Mouse (Mus musculus): ENCODE results near the gene Ermard. TPM values are rescaled to one million over a fixed set of nuclear protein-coding genes. Genes with fewer than 3 reads are reported as not detected.
A peak's percentile ranks its signal among the peaks of the same experiment; 100 is the strongest.

Ermard gene
- polyA plus RNA-seq, 2 experiments: 59.9 to 93.8 TPM

GRCm38 (mm10) chr17:15065391-15066024, 24.5 kb downstream of the Ermard start:
- Histone ChIP-seq H3K36me3 (ENCODE audit: control insufficient read depth, insufficient read depth, low read length) (peaks cover 15% of the 10 kb centered on the region), H3K4me1 (ENCODE audit: control insufficient read depth, insufficient read depth, low read length) (peaks cover 5% of the 10 kb centered on the region), H3K27me3 (ENCODE audit: control insufficient read depth, insufficient read depth, low read length) (no peaks in the 10 kb centered on the region), H3K9ac (ENCODE audit: low read depth, low read length, severe bottlenecking) (no peak overlapping the region), H3K4me3 (replicated peaks; ENCODE audit: low read length) (no peak overlapping the region), H3K9me3 (ENCODE audit: control insufficient read depth, low read length) (no peaks in the 10 kb centered on the region), H3K4me2 (replicated peaks; ENCODE audit: low read depth, low read length, severe bottlenecking) (peak overlapping the region; percentile 41), H3K27ac (replicated peaks; ENCODE audit: low read depth, low read length) (no peak overlapping the region)
- WGBS: 43% methylated on average over 13 of the region's 13 CpGs
- TF ChIP-seq POLR2A (IDR thresholded peaks at IDR 0.05; ENCODE audit: borderline replicate concordance, extremely low read depth, insufficient read depth, insufficient read length): no peak
- DNase-seq (ENCODE audit: low spot score): peak; percentile 91
- peak; percentile 68 for ATAC-seq (ENCODE audit: low FRiP score, low read depth)

DNA sequence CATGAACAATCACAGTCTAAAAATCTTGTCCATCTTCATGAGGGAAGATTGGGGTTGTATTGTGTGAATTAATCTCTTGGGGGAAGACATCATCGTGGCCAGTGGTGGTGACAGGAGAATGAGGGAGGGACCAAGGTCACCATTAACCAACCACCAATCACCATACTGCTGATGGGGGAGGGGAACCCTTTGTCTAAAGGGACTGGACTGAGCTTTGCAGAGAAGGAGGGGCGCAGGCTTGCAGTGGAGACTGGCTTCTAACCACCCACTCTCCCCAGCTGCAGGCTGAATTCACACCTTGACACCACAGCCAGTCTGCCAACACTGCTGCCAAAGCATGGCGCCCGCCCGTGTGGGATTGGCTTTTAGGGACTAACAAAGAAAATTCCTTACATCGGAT, 25.1 kb downstream of the Ermard start:
- ATAC-seq (ENCODE audit: low FRiP score, low read depth): peak; percentile 66
- H3K4me3 ChIP-seq (replicated peaks; ENCODE audit: low read length): no peak overlapping the region
- TF ChIP-seq POLR2A (IDR thresholded peaks at IDR 0.05; ENCODE audit: borderline replicate concordance, extremely low read depth, insufficient read depth, insufficient read length): no peak
- H3K9me3 ChIP-seq (ENCODE audit: control insufficient read depth, low read length): no peaks in the 10 kb centered on the region
- H3K27ac ChIP-seq (replicated peaks; ENCODE audit: low read depth, low read length): no peak overlapping the region
- H3K4me1 ChIP-seq (ENCODE audit: control insufficient read depth, insufficient read depth, low read length): peaks cover 5% of the 10 kb centered on the region
- H3K27me3 ChIP-seq (ENCODE audit: control insufficient read depth, insufficient read depth, low read length): no peaks in the 10 kb centered on the region
- H3K9ac ChIP-seq (ENCODE audit: low read depth, low read length, severe bottlenecking): no peak overlapping the region
- peak overlapping the region; percentile 41 for H3K4me2 ChIP-seq (replicated peaks; ENCODE audit: low read depth, low read length, severe bottlenecking)
- peaks cover 11% of the 10 kb centered on the region for H3K36me3 ChIP-seq (ENCODE audit: control insufficient read depth, insufficient read depth, low read length)
- 26% methylated on average over 6 of the region's 6 CpGs for WGBS
- DNase-seq (ENCODE audit: low spot score): peak; percentile 37

GRCm38 (mm10) chr17:15066911-15067310, 25.9 kb downstream of the Ermard start:
- Histone ChIP-seq H3K9me3 (ENCODE audit: control insufficient read depth, low read length) (no peaks in the 10 kb centered on the region), H3K27me3 (ENCODE audit: control insufficient read depth, insufficient read depth, low read length) (no peaks in the 10 kb centered on the region), H3K4me1 (ENCODE audit: control insufficient read depth, insufficient read depth, low read length) (peaks cover 5% of the 10 kb centered on the region), H3K27ac (replicated peaks; ENCODE audit: low read depth, low read length) (no peak overlapping the region), H3K36me3 (ENCODE audit: control insufficient read depth, insufficient read depth, low read length) (peaks cover 6% of the 10 kb centered on the region; the same call in 1 of the 2 replicates), H3K4me2 (replicated peaks; ENCODE audit: low read depth, low read length, severe bottlenecking) (no peak overlapping the region), H3K9ac (ENCODE audit: low read depth, low read length, severe bottlenecking) (no peak overlapping the region), H3K4me3 (replicated peaks; ENCODE audit: low read length) (no peak overlapping the region)
- TF ChIP-seq POLR2A (IDR thresholded peaks at IDR 0.05; ENCODE audit: borderline replicate concordance, extremely low read depth, insufficient read depth, insufficient read length): no peak
- DNase-seq (ENCODE audit: low spot score): no peak
- no peak for ATAC-seq (ENCODE audit: low FRiP score, low read depth)
- WGBS: 38% methylated on average over 1 of the region's 1 CpGs

DNA sequence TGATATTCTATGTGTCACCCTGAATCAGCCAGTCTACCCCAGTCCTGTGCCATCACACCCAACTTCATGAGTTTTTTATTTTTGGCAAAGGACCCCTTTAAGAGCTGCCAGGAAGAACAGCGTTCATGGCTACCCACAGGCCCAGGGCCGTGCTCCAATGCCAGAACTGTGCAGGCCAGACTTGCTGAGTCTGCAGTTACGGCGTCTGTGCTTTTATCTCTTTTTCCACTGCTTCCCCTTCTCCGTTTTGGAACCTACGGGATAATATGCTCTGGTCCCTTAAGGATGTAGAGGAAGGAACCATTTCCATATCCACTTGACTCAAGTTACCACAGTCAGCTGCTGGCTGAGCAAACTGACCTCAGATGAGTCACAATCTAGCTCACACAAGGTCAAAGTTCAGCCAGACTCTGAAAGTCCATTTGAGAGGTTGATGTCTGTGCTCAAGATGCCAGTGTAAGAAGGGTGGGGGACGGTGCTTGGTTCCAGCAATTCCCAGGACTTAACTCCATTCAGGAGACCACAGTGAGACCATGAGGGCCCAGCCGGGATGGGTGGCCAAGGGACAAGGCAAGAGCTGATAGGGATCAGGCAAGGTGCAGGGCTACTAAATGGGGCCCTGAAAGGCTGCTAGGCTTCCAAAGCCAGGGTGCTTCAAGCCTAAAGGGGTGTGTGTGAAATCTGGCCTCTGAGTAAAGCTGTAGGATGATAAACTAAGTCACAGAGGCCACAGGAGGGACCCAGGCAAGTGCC, 27.2 kb downstream of the Ermard start:
- ATAC-seq (ENCODE audit: low FRiP score, low read depth): no peak
- Histone ChIP-seq H3K27ac (replicated peaks; ENCODE audit: low read depth, low read length) (no peak overlapping the region), H3K4me2 (replicated peaks; ENCODE audit: low read depth, low read length, severe bottlenecking) (no peak overlapping the region), H3K4me1 (ENCODE audit: control insufficient read depth, insufficient read depth, low read length) (peaks cover 5% of the 10 kb centered on the region), H3K4me3 (replicated peaks; ENCODE audit: low read length) (no peak overlapping the region), H3K9ac (ENCODE audit: low read depth, low read length, severe bottlenecking) (no peak overlapping the region), H3K27me3 (ENCODE audit: control insufficient read depth, insufficient read depth, low read length) (no peaks in the 10 kb centered on the region), H3K9me3 (ENCODE audit: control insufficient read depth, low read length) (no peaks in the 10 kb centered on the region), H3K36me3 (ENCODE audit: control insufficient read depth, insufficient read depth, low read length) (no peaks in the 10 kb centered on the region)
- WGBS: 58% methylated on average over 8 of the region's 8 CpGs
- DNase-seq (ENCODE audit: low spot score): no peak
- no peak for TF ChIP-seq POLR2A (IDR thresholded peaks at IDR 0.05; ENCODE audit: borderline replicate concordance, extremely low read depth, insufficient read depth, insufficient read length)

- ATAC-seq (ENCODE audit: low FRiP score, low read depth) (no peak), DNase-seq (ENCODE audit: low spot score) (no peak)
- no peak overlapping the region for H3K4me3 ChIP-seq (replicated peaks; ENCODE audit: low read length)
- 51% methylated on average over 2 of the region's 2 CpGs for WGBS
- no peaks in the 10 kb centered on the region for H3K36me3 ChIP-seq (ENCODE audit: control insufficient read depth, insufficient read depth, low read length)
- no peak overlapping the region for H3K4me2 ChIP-seq (replicated peaks; ENCODE audit: low read depth, low read length, severe bottlenecking)
- peaks cover 5% of the 10 kb centered on the region for H3K4me1 ChIP-seq (ENCODE audit: control insufficient read depth, insufficient read depth, low read length)
- H3K9ac ChIP-seq (ENCODE audit: low read depth, low read length, severe bottlenecking): no peak overlapping the region
- no peak for TF ChIP-seq POLR2A (IDR thresholded peaks at IDR 0.05; ENCODE audit: borderline replicate concordance, extremely low read depth, insufficient read depth, insufficient read length)
- no peak overlapping the region for H3K27ac ChIP-seq (replicated peaks; ENCODE audit: low read depth, low read length)
- H3K27me3 ChIP-seq (ENCODE audit: control insufficient read depth, insufficient read depth, low read length): no peaks in the 10 kb centered on the region
- no peaks in the 10 kb centered on the region for H3K9me3 ChIP-seq (ENCODE audit: control insufficient read depth, low read length)
These were observed 28.1 kb downstream of the Ermard start for GRCm38 (mm10) chr17:15069124-15069523.

Measured in limb, embryonic 14.5 days (tissue).